Mouse (Mus musculus): ENCODE results near the gene Otulin. TPM values are rescaled to one million over a fixed set of nuclear protein-coding genes. Genes with fewer than 3 reads are reported as not detected.

Gene Otulin
- polyA plus RNA-seq, 1 experiment from 2014 or later, result 41.3 TPM

- peak; percentile 69 for ATAC-seq (ENCODE audit: low FRiP score, low TSS enrichment)
- no peaks in the 10 kb centered on the region for H3K27me3 ChIP-seq (ENCODE audit: control insufficient read depth, insufficient read depth, low read length)
- H3K27ac ChIP-seq (ENCODE audit: low read depth, low read length), result no peak overlapping the region
- WGBS, result 60% methylated on average over 6 of the region's 6 CpGs
- H3K4me1 ChIP-seq (ENCODE audit: control insufficient read depth, insufficient read depth, low read length), result peaks cover 3% of the 10 kb centered on the region; the same call in 1 of the 2 replicates
- H3K9me3 ChIP-seq (ENCODE audit: control insufficient read depth, low read length), result no peaks in the 10 kb centered on the region
- H3K4me2 ChIP-seq (replicated peaks; ENCODE audit: low read depth, low read length), result no peak overlapping the region
- H3K4me3 ChIP-seq (ENCODE audit: low read length), result no peak overlapping the region
- no peak overlapping the region for H3K9ac ChIP-seq (ENCODE audit: low read depth, low read length)
- H3K36me3 ChIP-seq (ENCODE audit: control insufficient read depth, insufficient read depth, low read length), result peaks cover 39% of the 10 kb centered on the region; the same call in 1 of the 2 replicates
Measured at GRCm38 (mm10) chr15:27612533-27613221, 17.8 kb downstream of the Otulin start.

- no peak for ATAC-seq (ENCODE audit: low FRiP score, low TSS enrichment)
- no peak overlapping the region for H3K4me2 ChIP-seq (replicated peaks; ENCODE audit: low read depth, low read length)
- peaks cover 3% of the 10 kb centered on the region; the same call in 1 of the 2 replicates for H3K4me1 ChIP-seq (ENCODE audit: control insufficient read depth, insufficient read depth, low read length)
- no peak overlapping the region for H3K27ac ChIP-seq (ENCODE audit: low read depth, low read length)
- no peaks in the 10 kb centered on the region for H3K27me3 ChIP-seq (ENCODE audit: control insufficient read depth, insufficient read depth, low read length)
- no peak overlapping the region for H3K4me3 ChIP-seq (ENCODE audit: low read length)
- 72% methylated on average over 4 of the region's 4 CpGs for WGBS
- peaks cover 35% of the 10 kb centered on the region; the same call in 1 of the 2 replicates for H3K36me3 ChIP-seq (ENCODE audit: control insufficient read depth, insufficient read depth, low read length)
- H3K9ac ChIP-seq (ENCODE audit: low read depth, low read length), result no peak overlapping the region
- no peaks in the 10 kb centered on the region for H3K9me3 ChIP-seq (ENCODE audit: control insufficient read depth, low read length)
Measured at GRCm38 (mm10) chr15:27609554-27609953, 20.9 kb downstream of the Otulin start.

- H3K9ac ChIP-seq (ENCODE audit: low read depth, low read length), result no peak overlapping the region
- H3K4me1 ChIP-seq (ENCODE audit: control insufficient read depth, insufficient read depth, low read length), result peaks cover 3% of the 10 kb centered on the region; the same call in 1 of the 2 replicates
- no peak for ATAC-seq (ENCODE audit: low FRiP score, low TSS enrichment)
- peaks cover 32% of the 10 kb centered on the region; the same call in 1 of the 2 replicates for H3K36me3 ChIP-seq (ENCODE audit: control insufficient read depth, insufficient read depth, low read length)
- H3K4me3 ChIP-seq (ENCODE audit: low read length), result no peak overlapping the region
- 68% methylated on average over 3 of the region's 3 CpGs for WGBS
- no peak overlapping the region for H3K4me2 ChIP-seq (replicated peaks; ENCODE audit: low read depth, low read length)
- no peaks in the 10 kb centered on the region for H3K27me3 ChIP-seq (ENCODE audit: control insufficient read depth, insufficient read depth, low read length)
- no peaks in the 10 kb centered on the region for H3K9me3 ChIP-seq (ENCODE audit: control insufficient read depth, low read length)
- no peak overlapping the region for H3K27ac ChIP-seq (ENCODE audit: low read depth, low read length)
Measured at GRCm38 (mm10) chr15:27605252-27605651, 25.2 kb downstream of the Otulin start.

- Histone ChIP-seq H3K36me3 (ENCODE audit: control insufficient read depth, insufficient read depth, low read length) (peaks cover 37% of the 10 kb centered on the region; the same call in 1 of the 2 replicates), H3K4me3 (ENCODE audit: low read length) (no peak overlapping the region), H3K27ac (ENCODE audit: low read depth, low read length) (no peak overlapping the region), H3K4me1 (ENCODE audit: control insufficient read depth, insufficient read depth, low read length) (peaks cover 3% of the 10 kb centered on the region; the same call in 1 of the 2 replicates), H3K27me3 (ENCODE audit: control insufficient read depth, insufficient read depth, low read length) (no peaks in the 10 kb centered on the region), H3K4me2 (replicated peaks; ENCODE audit: low read depth, low read length) (no peak overlapping the region), H3K9me3 (ENCODE audit: control insufficient read depth, low read length) (no peaks in the 10 kb centered on the region), H3K9ac (ENCODE audit: low read depth, low read length) (no peak overlapping the region)
- ATAC-seq (ENCODE audit: low FRiP score, low TSS enrichment), result no peak
- 95% methylated on average over 3 of the region's 3 CpGs for WGBS
Measured at GRCm38 (mm10) chr15:27604558-27604957, 25.9 kb downstream of the Otulin start.

- H3K27me3 ChIP-seq (ENCODE audit: control insufficient read depth, insufficient read depth, low read length), result no peaks in the 10 kb centered on the region
- H3K4me1 ChIP-seq (ENCODE audit: control insufficient read depth, insufficient read depth, low read length), result no peaks in the 10 kb centered on the region
- H3K9me3 ChIP-seq (ENCODE audit: control insufficient read depth, low read length), result no peaks in the 10 kb centered on the region
- no peak overlapping the region for H3K4me3 ChIP-seq (ENCODE audit: low read length)
- H3K9ac ChIP-seq (ENCODE audit: low read depth, low read length), result no peak overlapping the region
- no peak overlapping the region for H3K27ac ChIP-seq (ENCODE audit: low read depth, low read length)
- peaks cover 25% of the 10 kb centered on the region for H3K36me3 ChIP-seq (ENCODE audit: control insufficient read depth, insufficient read depth, low read length)
- WGBS, result 82% methylated on average over 5 of the region's 5 CpGs
- ATAC-seq (ENCODE audit: low FRiP score, low TSS enrichment), result no peak
- H3K4me2 ChIP-seq (replicated peaks; ENCODE audit: low read depth, low read length), result no peak overlapping the region
Measured at GRCm38 (mm10) chr15:27600524-27600923, 30.0 kb downstream of the Otulin start.

- H3K4me3 ChIP-seq (ENCODE audit: low read length), result no peak overlapping the region
- 87% methylated on average over 13 of the region's 13 CpGs for WGBS
- H3K4me1 ChIP-seq (ENCODE audit: control insufficient read depth, insufficient read depth, low read length), result no peaks in the 10 kb centered on the region
- no peaks in the 10 kb centered on the region for H3K27me3 ChIP-seq (ENCODE audit: control insufficient read depth, insufficient read depth, low read length)
- H3K9me3 ChIP-seq (ENCODE audit: control insufficient read depth, low read length), result no peaks in the 10 kb centered on the region
- H3K27ac ChIP-seq (ENCODE audit: low read depth, low read length), result no peak overlapping the region
- H3K36me3 ChIP-seq (ENCODE audit: control insufficient read depth, insufficient read depth, low read length), result peaks cover 28% of the 10 kb centered on the region
- H3K4me2 ChIP-seq (replicated peaks; ENCODE audit: low read depth, low read length), result no peak overlapping the region
- no peak overlapping the region for H3K9ac ChIP-seq (ENCODE audit: low read depth, low read length)
- no peak for ATAC-seq (ENCODE audit: low FRiP score, low TSS enrichment)
Measured at GRCm38 (mm10) chr15:27598786-27599385, 31.6 kb downstream of the Otulin start.

- H3K9ac ChIP-seq (ENCODE audit: low read depth, low read length), result no peak overlapping the region
- H3K36me3 ChIP-seq (ENCODE audit: control insufficient read depth, insufficient read depth, low read length), result peaks cover 33% of the 10 kb centered on the region
- no peaks in the 10 kb centered on the region for H3K9me3 ChIP-seq (ENCODE audit: control insufficient read depth, low read length)
- ATAC-seq (ENCODE audit: low FRiP score, low TSS enrichment), result no peak
- H3K27me3 ChIP-seq (ENCODE audit: control insufficient read depth, insufficient read depth, low read length), result no peaks in the 10 kb centered on the region
- no peak overlapping the region for H3K4me3 ChIP-seq (ENCODE audit: low read length)
- WGBS, result 90% methylated on average over 4 of the region's 4 CpGs
- H3K4me1 ChIP-seq (ENCODE audit: control insufficient read depth, insufficient read depth, low read length), result no peaks in the 10 kb centered on the region
- H3K27ac ChIP-seq (ENCODE audit: low read depth, low read length), result no peak overlapping the region
- H3K4me2 ChIP-seq (replicated peaks; ENCODE audit: low read depth, low read length), result no peak overlapping the region
Measured at GRCm38 (mm10) chr15:27597516-27597915, 33.0 kb downstream of the Otulin start.

- 86% methylated on average over 3 of the region's 3 CpGs for WGBS
- H3K4me1 ChIP-seq (ENCODE audit: control insufficient read depth, insufficient read depth, low read length), result no peaks in the 10 kb centered on the region
- no peak for ATAC-seq (ENCODE audit: low FRiP score, low TSS enrichment)
- H3K9ac ChIP-seq (ENCODE audit: low read depth, low read length), result no peak overlapping the region
- no peak overlapping the region for H3K27ac ChIP-seq (ENCODE audit: low read depth, low read length)
- H3K9me3 ChIP-seq (ENCODE audit: control insufficient read depth, low read length), result no peaks in the 10 kb centered on the region
- H3K27me3 ChIP-seq (ENCODE audit: control insufficient read depth, insufficient read depth, low read length), result no peaks in the 10 kb centered on the region
- no peak overlapping the region for H3K4me3 ChIP-seq (ENCODE audit: low read length)
- H3K4me2 ChIP-seq (replicated peaks; ENCODE audit: low read depth, low read length), result no peak overlapping the region
- H3K36me3 ChIP-seq (ENCODE audit: control insufficient read depth, insufficient read depth, low read length), result peaks cover 37% of the 10 kb centered on the region
Measured at GRCm38 (mm10) chr15:27596463-27597140, 33.9 kb downstream of the Otulin start.

- no peak for ATAC-seq (ENCODE audit: low FRiP score, low TSS enrichment)
Measured at GRCm38 (mm10) chr15:27595560-27595959, 34.9 kb downstream of the Otulin start.

More at GRCm38 (mm10) chr15:27595560-27595959, 34.9 kb downstream of the Otulin start:
- H3K9me3 ChIP-seq (ENCODE audit: control insufficient read depth, low read length), result no peaks in the 10 kb centered on the region
- H3K4me2 ChIP-seq (replicated peaks; ENCODE audit: low read depth, low read length), result no peak overlapping the region
- H3K27me3 ChIP-seq (ENCODE audit: control insufficient read depth, insufficient read depth, low read length), result no peaks in the 10 kb centered on the region
- peaks cover 36% of the 10 kb centered on the region for H3K36me3 ChIP-seq (ENCODE audit: control insufficient read depth, insufficient read depth, low read length)
- H3K4me1 ChIP-seq (ENCODE audit: control insufficient read depth, insufficient read depth, low read length), result no peaks in the 10 kb centered on the region
- H3K9ac ChIP-seq (ENCODE audit: low read depth, low read length), result no peak overlapping the region
- 68% methylated on average over 8 of the region's 8 CpGs for WGBS
- H3K4me3 ChIP-seq (ENCODE audit: low read length), result no peak overlapping the region
- H3K27ac ChIP-seq (ENCODE audit: low read depth, low read length), result peak overlapping the region; percentile 12; the same call in 1 of the 2 replicates
